Mouse (Mus musculus): ENCODE measurements at regions not wholly inside any gene's neighbourhood (a gene's known extent, or its start where the extent isn't known, plus 50 kb on each side); places are given as distances from the start of the nearest gene placed in this dataset.

- no peak for DNase-seq
Measured at GRCm38 (mm10) chr12:16056216-16056615, 239.5 kb upstream of the Trib2 start.

DNA sequence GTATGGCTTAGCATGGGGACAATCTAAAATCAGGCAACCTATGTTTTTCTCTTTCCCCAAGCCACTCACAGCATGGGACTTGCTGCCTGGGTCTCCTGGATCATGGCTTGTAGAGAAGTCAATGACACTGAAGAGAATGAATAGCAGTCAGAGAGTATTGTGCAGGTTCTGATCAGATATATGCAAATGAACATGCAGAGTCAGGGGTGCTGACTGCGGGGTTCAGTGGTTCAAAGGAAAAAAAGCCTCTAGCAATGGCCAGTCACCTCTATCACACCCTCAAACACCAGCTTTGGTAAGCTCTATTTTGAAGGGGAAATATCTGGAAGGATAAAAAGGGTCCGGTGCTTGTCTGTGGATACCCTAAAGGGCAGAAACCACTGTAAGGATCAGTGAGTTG lies 237.9 kb upstream of the Trib2 start:
- DNase-seq, result no peak

DNA sequence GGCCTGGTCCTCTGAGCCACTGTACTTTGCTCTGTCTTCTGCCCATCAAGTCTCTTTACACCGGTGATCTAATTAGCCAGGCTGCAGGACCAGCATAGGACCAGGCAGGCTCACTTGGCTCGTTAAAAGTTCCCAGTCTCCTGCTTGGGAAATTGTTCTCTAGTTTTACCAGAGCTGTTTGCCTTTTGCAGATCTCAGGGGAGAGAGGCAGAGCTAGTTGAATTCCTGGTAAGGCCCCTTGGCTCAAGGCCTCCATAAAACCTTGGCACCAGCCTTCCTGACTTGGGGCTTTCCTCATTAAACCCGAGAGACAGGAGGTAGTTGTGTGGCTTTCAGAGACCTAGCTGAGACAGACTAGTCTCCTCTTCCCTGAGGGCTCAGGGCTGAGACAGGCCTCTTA lies 237.0 kb upstream of the Trib2 start:
- no peak for DNase-seq

DNA sequence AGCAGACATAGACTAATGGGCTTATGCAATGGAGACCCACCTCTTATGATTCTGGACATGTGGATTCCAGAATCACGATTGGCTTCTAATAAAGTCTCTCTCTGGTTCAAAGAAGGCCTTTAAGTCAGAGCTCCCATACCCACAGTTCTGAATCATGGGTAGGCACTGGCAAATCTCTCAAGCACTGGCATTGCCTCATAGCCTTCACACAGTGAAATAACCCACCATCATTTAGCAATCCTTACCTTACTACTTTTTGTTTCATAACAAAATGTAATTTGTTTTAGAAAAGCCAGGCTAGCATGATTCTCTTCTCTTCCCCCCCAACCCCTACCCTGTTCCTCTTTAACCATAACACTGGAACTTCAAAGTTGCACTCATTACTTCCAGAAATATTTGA lies 236.3 kb upstream of the Trib2 start:
- no peak for DNase-seq

DNA sequence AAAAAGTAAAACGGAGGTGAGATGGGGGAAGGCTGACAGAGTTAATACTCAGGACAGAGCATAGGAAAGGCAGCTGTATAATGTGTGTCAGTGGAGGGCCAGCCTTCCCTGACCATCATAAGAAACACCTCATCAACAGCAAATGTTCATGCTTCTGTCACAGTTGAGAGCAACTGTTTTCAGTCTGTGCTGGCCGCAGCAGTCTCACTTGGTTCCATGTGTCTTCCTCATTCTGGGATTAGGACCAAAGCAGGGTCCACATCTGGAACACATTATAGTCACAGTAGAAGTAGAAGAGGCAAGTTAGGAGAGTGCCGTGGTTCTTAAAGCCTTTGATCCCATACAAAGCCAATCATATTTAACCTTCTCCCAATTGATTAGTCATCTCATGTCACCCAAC lies 235.6 kb upstream of the Trib2 start:
- no peak for DNase-seq

DNA sequence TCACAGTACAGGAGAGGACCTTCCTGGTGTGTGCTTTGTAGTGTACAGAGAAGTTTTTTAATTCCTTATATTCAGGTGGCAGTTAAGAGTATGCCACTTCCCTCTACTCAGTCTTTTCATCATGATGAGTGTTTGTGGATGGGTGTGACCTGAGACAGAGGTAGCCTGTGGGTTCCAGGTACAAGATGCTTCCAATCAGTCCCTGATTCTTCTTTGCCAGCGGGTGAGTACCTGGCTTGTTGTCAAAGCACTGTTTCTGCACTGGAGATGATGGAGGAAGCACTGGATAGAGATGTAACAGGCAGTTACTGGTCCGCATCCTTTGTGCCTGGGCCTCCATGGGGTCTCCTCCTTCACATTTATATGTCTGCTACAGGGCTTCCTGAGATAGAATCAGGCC lies 234.7 kb upstream of the Trib2 start:
- no peak for DNase-seq

DNA sequence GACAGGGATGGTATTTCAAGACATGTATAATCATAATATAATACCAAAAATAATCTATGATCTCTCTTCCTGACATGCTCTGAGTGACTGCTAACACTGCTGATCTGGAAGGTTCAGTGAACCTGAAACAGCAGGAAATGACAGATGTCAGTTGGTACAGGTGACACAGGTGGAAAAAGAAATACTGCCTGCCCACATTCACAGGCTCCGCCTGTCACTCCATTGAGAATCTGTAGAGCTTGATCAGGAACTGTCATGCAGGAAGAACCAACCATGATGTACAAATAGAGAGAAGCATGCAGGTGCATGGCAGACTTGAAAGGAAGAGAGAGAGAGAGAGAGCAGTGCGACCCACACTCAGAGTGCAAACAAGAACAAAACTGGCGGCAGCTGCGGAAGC lies 232.8 kb upstream of the Trib2 start:
- DNase-seq, result no peak

DNA sequence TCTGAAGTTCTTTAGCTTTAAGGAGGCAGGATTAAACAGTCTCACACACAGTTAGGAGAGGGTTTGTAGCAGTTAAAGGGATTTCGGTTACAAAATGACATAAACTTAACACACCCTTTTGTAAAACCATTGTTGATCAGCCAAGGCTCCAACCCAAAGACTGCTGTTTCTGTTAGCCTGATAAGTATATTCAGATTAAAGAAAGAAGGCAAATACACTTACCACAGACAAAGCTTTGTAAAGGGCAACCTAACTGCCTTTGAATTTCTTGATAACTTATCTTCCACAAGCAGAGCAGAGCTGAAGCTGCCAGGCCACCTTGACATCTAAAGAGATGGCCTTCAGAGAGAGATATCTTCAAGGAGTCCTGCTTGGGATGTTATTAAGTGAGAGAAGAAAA lies 229.9 kb upstream of the Trib2 start:
- DNase-seq, result no peak

GRCm38 (mm10) chr12:16045791-16046494 lies 229.2 kb upstream of the Trib2 start:
- DNase-seq, result no peak

GRCm38 (mm10) chr12:16043466-16044214 lies 226.9 kb upstream of the Trib2 start:
- no peak for DNase-seq

DNA sequence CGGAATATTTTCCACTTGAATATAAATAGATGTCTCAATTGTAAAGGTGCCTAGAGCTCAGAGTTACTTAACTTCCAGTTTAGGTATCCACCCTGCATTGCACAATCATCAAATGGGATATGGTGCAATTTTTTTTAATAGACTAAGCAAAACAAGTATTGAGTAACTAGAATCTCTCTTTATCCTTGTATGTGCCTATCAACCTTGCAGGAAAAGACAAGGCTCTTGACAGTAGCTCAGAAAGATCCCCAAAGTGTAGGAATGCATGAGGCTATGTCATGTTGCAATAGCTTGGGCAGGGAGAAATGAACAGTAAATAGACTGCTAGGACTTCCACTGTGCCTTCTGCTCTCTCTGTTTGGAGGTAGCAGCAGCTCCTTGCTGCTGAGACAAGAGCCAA lies 225.6 kb upstream of the Trib2 start:
- DNase-seq, result no peak

DNA sequence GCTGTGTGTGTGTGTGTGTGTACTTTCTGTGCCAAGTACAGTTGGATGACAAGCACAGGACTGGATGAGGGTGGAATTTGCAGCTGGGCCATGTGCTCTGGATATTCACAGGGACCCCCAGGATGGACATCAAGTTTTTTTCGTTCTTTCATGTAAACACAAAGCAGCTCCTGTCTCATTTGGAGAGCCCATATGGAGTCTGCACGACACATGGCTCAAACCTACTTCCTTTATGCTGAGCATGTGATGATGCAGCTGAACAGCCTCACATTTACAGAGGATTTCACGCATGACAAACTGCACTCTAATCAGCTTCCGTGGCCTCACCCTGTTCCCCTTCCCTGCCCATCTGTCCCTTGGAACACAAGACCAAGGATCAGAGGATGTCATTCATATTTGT lies 224.4 kb upstream of the Trib2 start:
- no peak for DNase-seq

- DNase-seq, result no peak
Measured at GRCm38 (mm10) chr12:16035551-16035950, 218.8 kb upstream of the Trib2 start.

DNA sequence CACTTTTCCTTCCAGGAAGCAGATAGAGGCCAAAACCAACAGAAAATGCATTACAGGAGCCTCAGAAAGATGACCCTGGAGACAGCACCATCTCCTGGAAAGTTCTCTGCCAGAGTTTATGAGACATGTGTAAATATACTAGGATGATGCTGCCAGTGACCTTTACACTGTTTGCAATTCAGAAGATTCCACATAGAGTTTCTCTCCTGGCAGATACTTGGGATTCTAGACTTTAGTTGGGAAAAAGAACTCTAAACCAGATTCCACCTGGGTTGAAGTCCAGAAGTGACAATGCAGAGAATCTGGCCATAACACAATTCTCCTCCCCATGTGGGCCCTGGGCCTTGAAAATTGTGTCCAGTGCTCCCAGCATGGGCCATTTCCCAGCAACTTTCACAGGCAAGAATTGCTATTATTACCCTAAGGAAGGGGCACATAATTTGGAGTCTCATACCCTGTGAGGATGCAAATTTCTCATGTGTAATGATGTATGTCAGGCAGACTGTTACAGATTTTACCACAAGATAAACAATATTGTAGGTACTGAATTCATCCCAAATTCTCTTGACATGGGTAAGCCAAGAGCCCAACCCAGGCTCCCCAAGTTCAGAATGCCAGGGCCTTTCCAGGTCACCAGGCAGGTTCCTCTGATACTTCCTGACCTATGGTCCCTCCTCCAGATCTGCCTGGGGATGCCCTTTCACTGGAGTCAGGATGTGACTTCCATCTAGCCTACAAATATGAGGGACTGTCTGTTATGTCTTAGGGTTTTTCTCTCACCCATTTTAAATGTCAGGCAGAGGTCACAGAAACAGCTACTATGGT lies 218.2 kb upstream of the Trib2 start:
- DNase-seq, result no peak

DNA sequence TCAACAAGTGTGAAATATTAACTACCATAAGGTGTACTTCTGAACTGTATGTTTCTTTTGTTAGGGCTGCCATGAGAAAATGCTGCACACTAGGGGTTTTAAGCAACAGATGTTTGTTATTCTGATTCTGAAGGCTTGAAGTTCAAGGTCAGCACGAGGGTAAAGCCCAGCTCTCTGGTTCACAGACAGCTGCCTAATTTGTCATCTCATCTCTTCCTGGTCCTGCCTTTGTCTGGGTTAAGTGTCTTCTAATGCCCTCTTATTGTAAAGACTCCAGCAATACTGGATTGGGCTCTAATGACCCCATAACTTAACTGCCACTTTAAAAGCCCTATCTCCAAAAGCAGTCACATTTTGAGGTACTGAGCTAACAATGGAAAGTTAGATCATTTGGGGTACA lies 209.9 kb upstream of the Trib2 start:
- no peak for DNase-seq

- DNase-seq, result no peak
Measured at GRCm38 (mm10) chr12:16023273-16023672, 206.6 kb upstream of the Trib2 start.

- no peak for DNase-seq
Measured at GRCm38 (mm10) chr12:16021202-16021821, 204.6 kb upstream of the Trib2 start.

GRCm38 (mm10) chr12:16018237-16018636 lies 201.5 kb upstream of the Trib2 start:
- DNase-seq, result no peak

DNA sequence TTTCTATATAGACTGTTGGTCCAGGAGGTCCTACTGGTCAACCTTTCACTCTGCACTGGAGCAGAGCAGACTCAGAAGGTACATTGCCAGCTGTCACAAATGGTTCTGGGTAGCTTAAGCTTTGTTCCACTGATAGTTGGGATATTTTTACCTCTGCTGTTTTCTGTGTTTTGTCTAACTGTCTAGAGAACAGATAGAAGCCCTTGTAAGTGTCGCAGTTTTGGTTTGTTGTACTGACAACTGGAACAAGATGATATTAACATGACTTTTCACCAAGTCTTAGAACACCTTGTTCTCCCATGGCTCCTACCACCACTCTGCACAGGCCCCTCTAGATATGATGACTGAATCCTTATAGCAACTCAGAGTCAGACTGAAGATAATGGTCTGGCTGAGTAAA lies 199.9 kb upstream of the Trib2 start:
- no peak for DNase-seq

DNA sequence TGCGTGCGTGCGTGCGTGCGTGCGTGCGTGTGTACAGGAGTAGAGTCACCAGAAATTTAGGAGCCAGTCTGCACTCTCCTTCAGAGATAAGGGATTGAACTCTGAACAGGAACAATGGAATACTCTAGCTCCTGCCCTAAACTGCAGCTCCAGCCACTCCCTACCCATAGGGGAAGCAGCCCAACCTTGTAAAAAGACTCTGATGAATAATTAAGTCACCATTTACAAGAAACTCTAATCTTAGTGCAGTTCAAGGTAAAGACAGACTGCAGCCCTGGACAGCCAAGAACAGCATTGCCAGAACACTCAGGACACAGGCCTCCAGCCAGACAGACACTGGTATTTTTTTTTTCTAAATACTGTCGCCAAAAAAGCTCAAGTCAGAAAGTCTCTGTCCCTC lies 198.9 kb upstream of the Trib2 start:
- no peak for DNase-seq

- DNase-seq, result no peak
Measured at GRCm38 (mm10) chr12:16014679-16015078, 198.0 kb upstream of the Trib2 start.

DNA sequence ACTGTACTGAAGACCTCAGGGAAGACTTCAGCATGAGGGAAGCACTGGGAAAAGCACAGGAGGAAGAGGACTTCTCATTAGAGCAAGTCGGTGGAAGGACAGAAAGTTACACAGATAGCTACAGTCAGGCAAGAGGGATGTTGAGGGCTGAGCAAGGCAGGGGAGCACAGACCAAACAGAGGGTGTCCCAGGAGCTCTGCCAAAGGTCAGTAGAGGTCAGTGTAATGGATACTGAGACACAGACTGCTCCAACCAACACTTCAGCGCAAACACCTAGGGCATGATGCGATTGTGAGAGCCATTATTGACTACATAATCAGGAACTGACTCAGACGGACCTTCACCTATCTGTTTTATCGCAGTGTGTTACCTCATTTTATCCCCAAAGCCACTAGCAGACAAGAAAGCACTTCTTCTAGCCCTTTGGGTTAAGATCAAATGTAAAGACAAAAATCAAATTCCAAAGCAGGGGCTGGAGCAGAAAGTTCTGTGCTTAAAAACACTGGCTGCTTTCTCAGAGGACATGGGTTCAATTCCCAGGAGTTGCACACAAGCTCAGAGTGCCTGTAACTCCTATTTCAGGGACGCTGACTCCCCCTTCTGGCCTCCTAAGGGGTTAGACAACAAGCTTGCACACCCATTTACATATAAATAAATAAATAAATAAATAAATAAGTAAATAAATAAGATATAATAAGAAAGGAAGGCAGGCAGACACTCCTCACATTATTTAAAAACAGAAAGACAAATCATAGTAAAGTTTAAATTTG lies 197.3 kb upstream of the Trib2 start:
- DNase-seq, result no peak

GRCm38 (mm10) chr12:16013354-16013753 lies 196.6 kb upstream of the Trib2 start:
- no peak for DNase-seq

Data from cerebellum, adult 8-10 months (tissue).